Mouse (Mus musculus) spleen, adult 2 months (tissue): ENCODE measurements around the gene Amdhd1.

Experiments
- CTCF ChIP-seq: fragments of 200-500 bp; IDR thresholded peaks from 2 replicates; pipeline ENCODE4 v1.5.1; 2011; ENCODE audit warnings: mild to moderate bottlenecking, inconsistent platforms; ENCODE audit not compliant: insufficient read depth, insufficient read length, insufficient replicate concordance; ENCODE audit errors: extremely low read depth
- POLR2A ChIP-seq: fragments of 200-500 bp; IDR thresholded peaks from 2 replicates; pipeline ENCODE4 v1.6.1; 2011; ENCODE audit warnings: low read depth, low read length, inconsistent platforms

DNA sequence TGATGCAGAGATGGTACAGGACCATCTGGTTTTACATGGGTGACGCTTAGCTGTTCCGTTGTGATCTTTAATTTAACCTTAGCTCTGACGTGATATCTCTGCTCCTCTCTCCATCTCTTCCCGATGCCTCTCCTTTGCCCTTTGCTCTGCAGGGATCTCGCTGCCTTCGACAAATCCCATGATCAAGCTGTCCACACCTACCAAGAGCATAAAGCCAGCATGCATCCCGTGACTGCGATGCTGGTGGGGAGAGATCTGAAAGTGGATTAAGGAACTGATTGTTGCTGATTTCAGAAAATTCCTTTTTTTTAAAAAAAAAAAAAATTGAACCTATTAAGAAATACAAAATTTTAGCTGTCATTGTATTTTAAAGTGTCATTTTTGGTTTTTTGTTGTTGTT is 55.3 kb downstream of the Amdhd1 start:
- no peak for TF ChIP-seq CTCF
- no peak for TF ChIP-seq POLR2A
